Mouse (Mus musculus): Measurements from ENCODE around the gene Elfn2. TPM values are rescaled to one million over a fixed set of nuclear protein-coding genes. Genes with fewer than 3 reads are reported as not detected.

Gene Elfn2
- polyA plus RNA-seq (2014; fragmentation: Illumina TruSeq; extraction: RNeasy Lipid Tissue Mini Kit (QIAGEN cat#74804); ENCODE audit: low read depth, low replicate concordance): 0.27 TPM

GRCm38 (mm10) chr15:78718290-78719250 is at the start of gene Elfn2:
Gene Elfn2, minus strand, starts transcription at chr15:78718771.

Other genes with a start within 250 kb of the Elfn2 start
- not detected for gene Il2rb, start 223.5 kb downstream of the Elfn2 start, polyA plus RNA-seq (2014; fragmentation: Illumina TruSeq; extraction: RNeasy Lipid Tissue Mini Kit (QIAGEN cat#74804); ENCODE audit: low read depth, low replicate concordance)
- 1.6 TPM for gene C1qtnf6, start 187.4 kb downstream of the Elfn2 start, polyA plus RNA-seq (2014; fragmentation: Illumina TruSeq; extraction: RNeasy Lipid Tissue Mini Kit (QIAGEN cat#74804); ENCODE audit: low read depth, low replicate concordance)
- not detected for gene Sstr3, start 174.1 kb downstream of the Elfn2 start, polyA plus RNA-seq (2014; fragmentation: Illumina TruSeq; extraction: RNeasy Lipid Tissue Mini Kit (QIAGEN cat#74804); ENCODE audit: low read depth, low replicate concordance)
- gene Rac2, start 146.0 kb downstream of the Elfn2 start, polyA plus RNA-seq (2014; fragmentation: Illumina TruSeq; extraction: RNeasy Lipid Tissue Mini Kit (QIAGEN cat#74804); ENCODE audit: low read depth, low replicate concordance): 0.34 TPM
- 0.32 TPM for gene Cyth4, start 121.7 kb downstream of the Elfn2 start, polyA plus RNA-seq (2014; fragmentation: Illumina TruSeq; extraction: RNeasy Lipid Tissue Mini Kit (QIAGEN cat#74804); ENCODE audit: low read depth, low replicate concordance)
- not detected for gene Mfng, start 54.7 kb upstream of the Elfn2 start, polyA plus RNA-seq (2014; fragmentation: Illumina TruSeq; extraction: RNeasy Lipid Tissue Mini Kit (QIAGEN cat#74804); ENCODE audit: low read depth, low replicate concordance)
- gene Card10, start 84.3 kb upstream of the Elfn2 start, polyA plus RNA-seq (2014; fragmentation: Illumina TruSeq; extraction: RNeasy Lipid Tissue Mini Kit (QIAGEN cat#74804); ENCODE audit: low read depth, low replicate concordance): 0.15 TPM
- gene Cdc42ep1, start 123.9 kb upstream of the Elfn2 start, polyA plus RNA-seq (2014; fragmentation: Illumina TruSeq; extraction: RNeasy Lipid Tissue Mini Kit (QIAGEN cat#74804); ENCODE audit: low read depth, low replicate concordance): 0.07 TPM
- 0.45 TPM for gene Lgals2, start 136.8 kb upstream of the Elfn2 start, polyA plus RNA-seq (2014; fragmentation: Illumina TruSeq; extraction: RNeasy Lipid Tissue Mini Kit (QIAGEN cat#74804); ENCODE audit: low read depth, low replicate concordance)
- 3.3 TPM for gene Gga1, start 158.4 kb upstream of the Elfn2 start, polyA plus RNA-seq (2014; fragmentation: Illumina TruSeq; extraction: RNeasy Lipid Tissue Mini Kit (QIAGEN cat#74804); ENCODE audit: low read depth, low replicate concordance)
- gene Gm49510, start 180.9 kb upstream of the Elfn2 start, polyA plus RNA-seq (2014; fragmentation: Illumina TruSeq; extraction: RNeasy Lipid Tissue Mini Kit (QIAGEN cat#74804); ENCODE audit: low read depth, low replicate concordance): not detected
- not detected for gene Sh3bp1, start 181.0 kb upstream of the Elfn2 start, polyA plus RNA-seq (2014; fragmentation: Illumina TruSeq; extraction: RNeasy Lipid Tissue Mini Kit (QIAGEN cat#74804); ENCODE audit: low read depth, low replicate concordance)
- 0.49 TPM for gene Pdxp, start 195.1 kb upstream of the Elfn2 start, polyA plus RNA-seq (2014; fragmentation: Illumina TruSeq; extraction: RNeasy Lipid Tissue Mini Kit (QIAGEN cat#74804); ENCODE audit: low read depth, low replicate concordance)
- gene Lgals1, start 208.0 kb upstream of the Elfn2 start, polyA plus RNA-seq (2014; fragmentation: Illumina TruSeq; extraction: RNeasy Lipid Tissue Mini Kit (QIAGEN cat#74804); ENCODE audit: low read depth, low replicate concordance): 5.7 TPM
- gene Nol12, start 216.2 kb upstream of the Elfn2 start, polyA plus RNA-seq (2014; fragmentation: Illumina TruSeq; extraction: RNeasy Lipid Tissue Mini Kit (QIAGEN cat#74804); ENCODE audit: low read depth, low replicate concordance): 13.6 TPM
- 0.59 TPM for gene Triobp, start 229.0 kb upstream of the Elfn2 start, polyA plus RNA-seq (2014; fragmentation: Illumina TruSeq; extraction: RNeasy Lipid Tissue Mini Kit (QIAGEN cat#74804); ENCODE audit: low read depth, low replicate concordance)

All from testis, adult 10 weeks (tissue).